Comparison of ENCODE assay signal across 12 mouse cellular contexts in genomic region chr13:23696061-23696474, GRCm38 (mm10). TPM values are rescaled to one million over a fixed set of nuclear protein-coding genes. Genes with fewer than 3 reads are reported as not detected.
A peak's percentile ranks its signal among the peaks of the same experiment; 100 is the strongest.
DNase-seq lines count a peak whose midpoint lies in the region; ATAC-seq lines count a peak whose summit lies in the region.
"Had no signal": no experiment of that assay in that cellular context is flagged by ENCODE, and none has a peak within 500 bp of the region (broad histone marks: within the 10 kb centered on the region; RNA-seq: fewer than 3 reads in every experiment).

No protein-coding gene starts in this region.

- DNase-seq in cerebellum, adult 9-11 months, result peak; percentile 23
- DNase-seq in cerebellum, postnatal 36 days, result no peak
- DNase-seq in kidney, postnatal 10 days, result peak; percentile 25
- DNase-seq in kidney, postnatal 4 days, result no peak
- DNase-seq in R1 (ENCODE audit: low read depth, low spot score), result peak; percentile 70
- no peak for DNase-seq in frontal cortex, postnatal 10 days (ENCODE audit: low spot score in 2 of 2)
- no peak for DNase-seq in cerebellum, adult 18-20 months
- DNase-seq: kidney, postnatal 25 days had no signal

- ATAC-seq in liver, embryonic 12.5 days, result no peak
- ATAC-seq: forebrain, embryonic 15.5 days; midbrain, embryonic 16.5 days had no signal

- 26% methylated on average over 15 of the region's 15 CpGs for WGBS in liver, embryonic 12.5 days (ENCODE audit: insufficient replicate concordance)

- H3K4me3 ChIP-seq in liver, embryonic 12.5 days, result peak overlapping the region; percentile 14
- H3K4me3 ChIP-seq: forebrain, embryonic 15.5 days had no signal

- H3K9ac ChIP-seq in liver, embryonic 12.5 days, result peak overlapping the region; percentile 79
- H3K9ac ChIP-seq: forebrain, embryonic 15.5 days had no signal

- no peaks in the 10 kb centered on the region for H3K36me3 ChIP-seq in liver, embryonic 12.5 days
- H3K36me3 ChIP-seq: forebrain, embryonic 15.5 days had no signal

- H3K27ac ChIP-seq in liver, embryonic 12.5 days, result peak overlapping the region; percentile 100
- H3K27ac ChIP-seq: forebrain, embryonic 15.5 days had no signal

- no peaks in the 10 kb centered on the region for H3K9me3 ChIP-seq in liver, embryonic 12.5 days (replicated peaks)
- H3K9me3 ChIP-seq: forebrain, embryonic 15.5 days had no signal

- peak overlapping the region; percentile 65 for H3K4me2 ChIP-seq in liver, embryonic 12.5 days
- H3K4me2 ChIP-seq: forebrain, embryonic 15.5 days had no signal

- peaks cover 40% of the 10 kb centered on the region for H3K4me1 ChIP-seq in liver, embryonic 12.5 days

- H3K27me3 ChIP-seq in liver, embryonic 12.5 days (replicated peaks), result no peaks in the 10 kb centered on the region
- H3K27me3 ChIP-seq: forebrain, embryonic 15.5 days had no signal

RNA-seq across cellular contexts. Expression of gene Hist1h1t, which starts 0.5 kb away (rescaled TPM):
- not detected in 2 replicates for polyA plus RNA-seq in liver, embryonic 12.5 days (2016; fragmentation: Nextera tagmentation; extraction: Ambion mirVana)
- polyA plus RNA-seq: C2C12; forebrain, embryonic 15.5 days; midbrain, embryonic 16.5 days had no signal

RNA-seq across cellular contexts. Expression of gene Hist1h4c, which starts 2.2 kb away (rescaled TPM):
- polyA plus RNA-seq in liver, embryonic 12.5 days (2016; fragmentation: Nextera tagmentation; extraction: Ambion mirVana), result 8.6 and 11.6 TPM in 2 replicates

RNA-seq across cellular contexts. Expression of gene Hist1h2bc, which starts 12.1 kb away (rescaled TPM):
- 75.3 and 75.6 TPM in 2 replicates for polyA plus RNA-seq in liver, embryonic 12.5 days (2016; fragmentation: Nextera tagmentation; extraction: Ambion mirVana)

RNA-seq across cellular contexts. Expression of gene Hist1h2ac, which starts 12.3 kb away (rescaled TPM):
- polyA plus RNA-seq in liver, embryonic 12.5 days (2016; fragmentation: Nextera tagmentation; extraction: Ambion mirVana), result 0.91 and 1.3 TPM in 2 replicates

RNA-seq across cellular contexts. Expression of gene Hfe, which starts 14.6 kb away (rescaled TPM):
- 4.9 and 5.7 TPM in 2 replicates for polyA plus RNA-seq in liver, embryonic 12.5 days (2016; fragmentation: Nextera tagmentation; extraction: Ambion mirVana)

Comparison
In these comparisons a context has a peak if more than half of its experiments do, and no peak if none do; other contexts are left out.
1. DNase-seq: peak in cerebellum, adult 9-11 months (single experiment), kidney, postnatal 10 days (single experiment) and R1 (single experiment); none in cerebellum, postnatal 36 days (0 of 2), kidney, postnatal 4 days (0 of 2), frontal cortex, postnatal 10 days (0 of 2) and cerebellum, adult 18-20 months (0 of 2).